Mouse (Mus musculus): ENCODE results near the gene Gm17324.

- TF ChIP-seq POLR2A (IDR thresholded peaks at IDR 0.05; ENCODE audit: control insufficient read depth, extremely low read depth, insufficient read depth, low read length, poor library complexity) = no peak
- no peak for TF ChIP-seq CTCF (IDR thresholded peaks at IDR 0.05; ENCODE audit: borderline replicate concordance, control insufficient read depth, extremely low read depth, insufficient read depth, low read length, poor library complexity)
Measured at GRCm38 (mm10) chr9:78430486-78430885, 18.1 kb downstream of the Gm17324 start.
